Mouse (Mus musculus) small intestine, adult 2 months (tissue): Measurements from ENCODE around the gene Lhfpl2. TPM values are rescaled to one million over a fixed set of nuclear protein-coding genes. Genes with fewer than 3 reads are reported as not detected.

Experiments used
- H3K27ac ChIP-seq: fragments of 200-500 bp; 2 replicates; pipeline ENCODE4 v1.5.1; 2012; ENCODE audit warnings: low read depth, low read length, control low read depth, inconsistent platforms; ENCODE audit not compliant: insufficient read depth
- H3K27me3 ChIP-seq: fragments of 200-500 bp; 2 replicates; pipeline ENCODE4 v1.6.1; 2012; ENCODE audit warnings: mild to moderate bottlenecking, moderate library complexity, low read length, inconsistent platforms; ENCODE audit not compliant: control insufficient read depth, insufficient read depth
- H3K36me3 ChIP-seq: fragments of 200-500 bp; 2 replicates; pipeline ENCODE4 v1.6.1; 2012; ENCODE audit warnings: mild to moderate bottlenecking, low read length, control low read depth, inconsistent platforms; ENCODE audit not compliant: control insufficient read depth, insufficient read depth
- H3K4me1 ChIP-seq: fragments of 200-500 bp; 2 replicates; pipeline ENCODE4 v1.6.1; 2012; ENCODE audit warnings: low read length, inconsistent platforms, mixed read lengths; ENCODE audit not compliant: control insufficient read depth, insufficient read depth, insufficient read length
- H3K4me3 ChIP-seq: fragments of 200-500 bp; 2 replicates; pipeline ENCODE4 v1.5.1; 2012; ENCODE audit warnings: low read depth, mild to moderate bottlenecking, control low read depth, inconsistent platforms, low read length, moderate library complexity
- CTCF ChIP-seq: fragments of 200-500 bp; IDR thresholded peaks from 2 replicates; pipeline ENCODE4 v1.5.1; 2012; ENCODE audit warnings: low read depth, mild to moderate bottlenecking, control low read depth, inconsistent platforms, low read length, moderate library complexity, mixed read lengths; ENCODE audit not compliant: insufficient replicate concordance, insufficient read length; ENCODE audit errors: extremely low read depth
- POLR2A ChIP-seq: fragments of 200-500 bp; IDR thresholded peaks from 2 replicates; pipeline ENCODE4 v1.6.1; 2012; ENCODE audit warnings: low read depth, mild to moderate bottlenecking, control low read depth, inconsistent platforms, low read length, moderate library complexity
- WGBS: fragments of 180-500 bp; shearing (Covaris S2); methylation state at CpG from one replicate; pipeline ENCODE4 v1.1.7; 2018; 5-methylcytosine and 5-hydroxymethylcytosine counted together
- polyA plus RNA-seq: library from polyadenylated mRNA; depleted of rRNA; stranded (reverse); fragments of >200 nt; gene quantifications from 2 replicates; pipeline ENCODE4 v1.2.3, GENCODE M21; 2012

Lhfpl2 gene
- polyA plus RNA-seq, 1 experiment = 71.0 TPM

- Histone ChIP-seq H3K4me1 (peaks cover 16% of the 10 kb centered on the region; the same call in 1 of the 2 replicates), H3K27ac (no peak overlapping the region), H3K27me3 (no peaks in the 10 kb centered on the region; the same call in 1 of the 2 replicates), H3K4me3 (no peak overlapping the region), H3K36me3 (no peaks in the 10 kb centered on the region)
- TF ChIP-seq POLR2A (no peak), CTCF (no peak)
- WGBS = 83% methylated on average over 10 of the region's 10 CpGs
Observed at GRCm38 (mm10) chr13:94099087-94099486, 41.5 kb downstream of the Lhfpl2 start.

- Histone ChIP-seq H3K4me3 (no peak overlapping the region), H3K36me3 (no peaks in the 10 kb centered on the region), H3K27me3 (no peaks in the 10 kb centered on the region; the same call in 1 of the 2 replicates), H3K27ac (no peak overlapping the region), H3K4me1 (peaks cover 11% of the 10 kb centered on the region; the same call in 1 of the 2 replicates)
- WGBS = 79% methylated on average over 3 of the region's 3 CpGs
- TF ChIP-seq POLR2A = no peak
- no peak for TF ChIP-seq CTCF
Observed at GRCm38 (mm10) chr13:94100361-94100760, 42.8 kb downstream of the Lhfpl2 start.

- Histone ChIP-seq H3K36me3 (no peaks in the 10 kb centered on the region), H3K27me3 (no peaks in the 10 kb centered on the region; the same call in 1 of the 2 replicates), H3K27ac (no peak overlapping the region), H3K4me1 (peaks cover 14% of the 10 kb centered on the region; the same call in 1 of the 2 replicates), H3K4me3 (no peak overlapping the region)
- no peak for TF ChIP-seq POLR2A
- TF ChIP-seq CTCF = no peak
- 88% methylated on average over 10 of the region's 10 CpGs for WGBS
Observed at GRCm38 (mm10) chr13:94101020-94101571, 43.5 kb downstream of the Lhfpl2 start.

- Histone ChIP-seq H3K27me3 (no peaks in the 10 kb centered on the region), H3K4me1 (peaks cover 3% of the 10 kb centered on the region; the same call in 1 of the 2 replicates), H3K27ac (no peak overlapping the region), H3K36me3 (no peaks in the 10 kb centered on the region), H3K4me3 (no peak overlapping the region)
- TF ChIP-seq CTCF (no peak), POLR2A (no peak)
- WGBS = 47% methylated on average over 8 of the region's 8 CpGs
Observed at GRCm38 (mm10) chr13:94104866-94105475, 47.4 kb downstream of the Lhfpl2 start.

GRCm38 (mm10) chr13:94106431-94106830, 48.8 kb downstream of the Lhfpl2 start:
- Histone ChIP-seq H3K27me3 (no peaks in the 10 kb centered on the region), H3K36me3 (no peaks in the 10 kb centered on the region), H3K4me1 (peaks cover 3% of the 10 kb centered on the region; the same call in 1 of the 2 replicates), H3K4me3 (no peak overlapping the region), H3K27ac (no peak overlapping the region)
- 75% methylated on average over 8 of the region's 8 CpGs for WGBS
- TF ChIP-seq POLR2A = no peak
- no peak for TF ChIP-seq CTCF

- Histone ChIP-seq H3K36me3 (no peaks in the 10 kb centered on the region), H3K27me3 (no peaks in the 10 kb centered on the region), H3K27ac (no peak overlapping the region), H3K4me3 (no peak overlapping the region), H3K4me1 (peaks cover 4% of the 10 kb centered on the region; the same call in 1 of the 2 replicates)
- WGBS = 84% methylated on average over 7 of the region's 7 CpGs
- TF ChIP-seq CTCF (no peak), POLR2A (no peak)
Observed at GRCm38 (mm10) chr13:94106983-94107382, 49.4 kb downstream of the Lhfpl2 start.

- TF ChIP-seq CTCF (no peak), POLR2A (no peak)
- 87% methylated on average over 8 of the region's 8 CpGs for WGBS
Observed at GRCm38 (mm10) chr13:94110556-94110955, 53.0 kb downstream of the Lhfpl2 start.

GRCm38 (mm10) chr13:94115476-94115875, 57.9 kb downstream of the Lhfpl2 start:
- 49% methylated on average over 4 of the region's 4 CpGs for WGBS
- Histone ChIP-seq H3K27me3 (no peaks in the 10 kb centered on the region), H3K36me3 (no peaks in the 10 kb centered on the region), H3K4me1 (peaks cover 9% of the 10 kb centered on the region), H3K27ac (no peak overlapping the region), H3K4me3 (no peak overlapping the region)
- TF ChIP-seq CTCF (no peak), POLR2A (no peak)

More at GRCm38 (mm10) chr13:94110556-94110955, 53.0 kb downstream of the Lhfpl2 start:
- Histone ChIP-seq H3K27ac (no peak overlapping the region), H3K4me3 (no peak overlapping the region), H3K36me3 (no peaks in the 10 kb centered on the region), H3K4me1 (peaks cover 6% of the 10 kb centered on the region), H3K27me3 (no peaks in the 10 kb centered on the region)
